Mouse (Mus musculus): ENCODE measurements around the gene Aoc3. TPM values are rescaled to one million over a fixed set of nuclear protein-coding genes. Genes with fewer than 3 reads are reported as not detected.
A peak's percentile ranks its signal among the peaks of the same experiment; 100 is the strongest.

Gene Aoc3
- polyA plus RNA-seq, 1 experiment from 2014 or later = 0.05 TPM

GRCm38 (mm10) chr11:101334516-101334915 is 4.1 kb downstream of the Aoc3 start:
- Histone ChIP-seq H3K27ac (ENCODE audit: low read length) (no peak overlapping the region), H3K36me3 (ENCODE audit: control insufficient read depth, insufficient read depth) (no peaks in the 10 kb centered on the region), H3K4me3 (ENCODE audit: low read depth, low read length) (no peak overlapping the region), H3K4me2 (ENCODE audit: low read depth, low read length) (no peak overlapping the region), H3K9ac (ENCODE audit: low read depth, low read length) (no peak overlapping the region), H3K4me1 (ENCODE audit: control insufficient read depth, low read depth, low read length) (peaks cover 8% of the 10 kb centered on the region), H3K9me3 (replicated peaks; ENCODE audit: control insufficient read depth, low read length) (no peaks in the 10 kb centered on the region), H3K27me3 (ENCODE audit: control insufficient read depth, insufficient read depth, low read depth, low read length) (no peaks in the 10 kb centered on the region)
- ATAC-seq (ENCODE audit: low read depth) = no peak
- WGBS (ENCODE audit: insufficient replicate concordance) = 31% methylated on average over 6 of the region's 6 CpGs

GRCm38 (mm10) chr11:101335685-101336084 is 5.3 kb downstream of the Aoc3 start:
- H3K9ac ChIP-seq (ENCODE audit: low read depth, low read length) = no peak overlapping the region
- H3K27me3 ChIP-seq (ENCODE audit: control insufficient read depth, insufficient read depth, low read depth, low read length) = no peaks in the 10 kb centered on the region
- peaks cover 8% of the 10 kb centered on the region for H3K4me1 ChIP-seq (ENCODE audit: control insufficient read depth, low read depth, low read length)
- H3K4me3 ChIP-seq (ENCODE audit: low read depth, low read length) = no peak overlapping the region
- H3K9me3 ChIP-seq (replicated peaks; ENCODE audit: control insufficient read depth, low read length) = no peaks in the 10 kb centered on the region
- H3K36me3 ChIP-seq (ENCODE audit: control insufficient read depth, insufficient read depth) = no peaks in the 10 kb centered on the region
- H3K27ac ChIP-seq (ENCODE audit: low read length) = no peak overlapping the region
- WGBS (ENCODE audit: insufficient replicate concordance) = 81% methylated on average over 9 of the region's 9 CpGs
- H3K4me2 ChIP-seq (ENCODE audit: low read depth, low read length) = no peak overlapping the region
- no peak for ATAC-seq (ENCODE audit: low read depth)

DNA sequence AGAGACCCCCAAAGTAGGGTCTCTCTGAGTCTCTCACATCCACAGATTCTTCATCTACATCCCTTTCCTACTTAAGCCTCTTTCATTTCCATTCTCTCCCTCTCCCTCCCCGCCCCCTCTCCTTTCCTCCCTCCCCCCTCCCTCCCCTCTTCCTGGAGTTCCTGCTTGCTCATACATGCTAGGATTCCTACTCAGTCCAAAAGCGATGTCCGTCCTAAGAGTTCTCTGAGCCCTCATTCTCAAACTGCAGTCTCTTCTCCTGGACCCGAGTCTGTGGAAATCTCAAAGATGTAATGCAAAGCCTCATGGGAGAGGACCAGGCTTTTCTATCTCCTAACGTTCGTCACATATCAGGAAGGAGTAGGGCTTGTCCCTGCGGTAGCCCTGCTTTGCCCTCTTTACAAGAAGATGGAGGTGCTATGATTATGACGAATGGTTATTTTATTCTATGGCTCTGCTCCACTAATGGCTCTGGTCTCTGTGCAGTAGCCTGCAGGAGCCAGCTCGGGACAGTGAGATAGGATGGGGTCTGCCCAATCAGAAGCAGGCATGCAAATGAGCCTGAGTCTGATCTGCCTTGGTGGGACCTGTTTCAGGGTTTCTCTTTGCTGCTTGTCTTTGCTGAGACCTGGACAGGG is 7.8 kb downstream of the Aoc3 start:
- H3K9me3 ChIP-seq (replicated peaks; ENCODE audit: control insufficient read depth, low read length) = no peaks in the 10 kb centered on the region
- H3K4me1 ChIP-seq (ENCODE audit: control insufficient read depth, low read depth, low read length) = peaks cover 8% of the 10 kb centered on the region
- 4% methylated on average over 9 of the region's 9 CpGs for whole genome bisulfite sequencing (ENCODE audit: insufficient replicate concordance)
- H3K27ac ChIP-seq (ENCODE audit: low read length) = no peak overlapping the region
- no peak overlapping the region; the same call in 1 of the 2 replicates for H3K9ac ChIP-seq (ENCODE audit: low read depth, low read length)
- peak overlapping the region; percentile 14; the same call in 1 of the 2 replicates for H3K4me3 ChIP-seq (ENCODE audit: low read depth, low read length)
- no peaks in the 10 kb centered on the region for H3K27me3 ChIP-seq (ENCODE audit: control insufficient read depth, insufficient read depth, low read depth, low read length)
- ATAC-seq (ENCODE audit: low read depth) = peak; percentile 88
- peak overlapping the region; percentile 45 for H3K4me2 ChIP-seq (ENCODE audit: low read depth, low read length)
- no peaks in the 10 kb centered on the region for H3K36me3 ChIP-seq (ENCODE audit: control insufficient read depth, insufficient read depth)

DNA sequence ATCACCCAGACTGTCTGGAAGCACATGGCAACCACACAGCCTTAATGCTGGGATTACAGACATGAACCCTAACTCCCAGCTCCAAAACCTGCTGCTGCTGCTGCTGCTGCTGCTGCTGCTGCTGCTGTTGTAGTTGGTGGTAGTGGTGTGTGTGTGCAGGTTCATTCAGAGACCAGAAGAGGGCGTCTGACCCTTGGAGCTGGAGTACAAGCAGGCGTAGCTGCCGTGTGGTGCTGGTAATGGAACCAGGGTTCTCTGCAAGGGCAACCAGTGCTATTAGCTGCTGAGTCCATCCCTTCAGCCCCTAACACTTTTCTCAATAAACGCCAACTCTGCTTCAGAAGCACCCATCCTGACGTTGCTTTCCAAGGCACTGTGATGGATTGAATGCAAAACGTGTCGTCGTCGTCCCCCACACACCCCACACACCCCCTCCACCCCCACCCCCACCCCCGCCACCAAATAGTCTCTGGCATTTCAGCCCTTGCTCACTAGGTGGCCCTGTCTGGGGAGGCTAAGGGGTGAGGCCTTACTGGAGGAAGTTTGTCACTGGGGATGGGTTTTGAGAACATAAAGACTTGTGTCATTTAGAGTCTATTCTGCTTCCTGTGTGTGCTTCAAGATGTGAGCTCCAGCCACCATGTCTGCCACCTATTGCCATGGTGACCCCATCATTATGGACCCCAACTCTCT is 16.8 kb downstream of the Aoc3 start:
- H3K4me1 ChIP-seq (ENCODE audit: control insufficient read depth, low read depth, low read length) = no peaks in the 10 kb centered on the region
- no peaks in the 10 kb centered on the region for H3K27me3 ChIP-seq (ENCODE audit: control insufficient read depth, insufficient read depth, low read depth, low read length)
- WGBS (ENCODE audit: insufficient replicate concordance) = 65% methylated on average over 10 of the region's 10 CpGs
- H3K9me3 ChIP-seq (replicated peaks; ENCODE audit: control insufficient read depth, low read length) = no peaks in the 10 kb centered on the region
- H3K36me3 ChIP-seq (ENCODE audit: control insufficient read depth, insufficient read depth) = no peaks in the 10 kb centered on the region
- no peak for ATAC-seq (ENCODE audit: low read depth)
- no peak overlapping the region for H3K9ac ChIP-seq (ENCODE audit: low read depth, low read length)
- H3K4me2 ChIP-seq (ENCODE audit: low read depth, low read length) = no peak overlapping the region
- no peak overlapping the region for H3K4me3 ChIP-seq (ENCODE audit: low read depth, low read length)
- no peak overlapping the region for H3K27ac ChIP-seq (ENCODE audit: low read length)

- no peak for ATAC-seq (ENCODE audit: low read depth)
- 64% methylated on average over 7 of the region's 7 CpGs for WGBS (ENCODE audit: insufficient replicate concordance)
- Histone ChIP-seq H3K4me1 (ENCODE audit: control insufficient read depth, low read depth, low read length) (no peaks in the 10 kb centered on the region), H3K4me2 (ENCODE audit: low read depth, low read length) (no peak overlapping the region), H3K27me3 (ENCODE audit: control insufficient read depth, insufficient read depth, low read depth, low read length) (no peaks in the 10 kb centered on the region), H3K9ac (ENCODE audit: low read depth, low read length) (no peak overlapping the region), H3K4me3 (ENCODE audit: low read depth, low read length) (no peak overlapping the region), H3K36me3 (ENCODE audit: control insufficient read depth, insufficient read depth) (no peaks in the 10 kb centered on the region), H3K9me3 (replicated peaks; ENCODE audit: control insufficient read depth, low read length) (no peaks in the 10 kb centered on the region), H3K27ac (ENCODE audit: low read length) (no peak overlapping the region)
Measured at GRCm38 (mm10) chr11:101348774-101349173, 18.4 kb downstream of the Aoc3 start.

GRCm38 (mm10) chr11:101349216-101349615 is 18.8 kb downstream of the Aoc3 start:
- Histone ChIP-seq H3K27ac (ENCODE audit: low read length) (no peak overlapping the region), H3K9ac (ENCODE audit: low read depth, low read length) (no peak overlapping the region), H3K4me3 (ENCODE audit: low read depth, low read length) (no peak overlapping the region), H3K27me3 (ENCODE audit: control insufficient read depth, insufficient read depth, low read depth, low read length) (no peaks in the 10 kb centered on the region), H3K36me3 (ENCODE audit: control insufficient read depth, insufficient read depth) (no peaks in the 10 kb centered on the region), H3K9me3 (replicated peaks; ENCODE audit: control insufficient read depth, low read length) (no peaks in the 10 kb centered on the region), H3K4me1 (ENCODE audit: control insufficient read depth, low read depth, low read length) (no peaks in the 10 kb centered on the region), H3K4me2 (ENCODE audit: low read depth, low read length) (no peak overlapping the region)
- no peak for ATAC-seq (ENCODE audit: low read depth)
- WGBS (ENCODE audit: insufficient replicate concordance) = 57% methylated on average over 3 of the region's 3 CpGs

GRCm38 (mm10) chr11:101351100-101351720 is 20.8 kb downstream of the Aoc3 start:
- Histone ChIP-seq H3K27ac (ENCODE audit: low read length) (no peak overlapping the region), H3K36me3 (ENCODE audit: control insufficient read depth, insufficient read depth) (no peaks in the 10 kb centered on the region), H3K4me3 (ENCODE audit: low read depth, low read length) (no peak overlapping the region), H3K4me2 (ENCODE audit: low read depth, low read length) (no peak overlapping the region), H3K9me3 (replicated peaks; ENCODE audit: control insufficient read depth, low read length) (no peaks in the 10 kb centered on the region), H3K4me1 (ENCODE audit: control insufficient read depth, low read depth, low read length) (no peaks in the 10 kb centered on the region), H3K27me3 (ENCODE audit: control insufficient read depth, insufficient read depth, low read depth, low read length) (no peaks in the 10 kb centered on the region), H3K9ac (ENCODE audit: low read depth, low read length) (no peak overlapping the region)
- no peak for ATAC-seq (ENCODE audit: low read depth)
- WGBS (ENCODE audit: insufficient replicate concordance) = 52% methylated on average over 11 of the region's 11 CpGs

GRCm38 (mm10) chr11:101351721-101352111 is 21.3 kb downstream of the Aoc3 start:
- H3K4me2 ChIP-seq (ENCODE audit: low read depth, low read length) = no peak overlapping the region
- 57% methylated on average over 3 of the region's 3 CpGs for WGBS (ENCODE audit: insufficient replicate concordance)
- H3K9me3 ChIP-seq (replicated peaks; ENCODE audit: control insufficient read depth, low read length) = no peaks in the 10 kb centered on the region
- ATAC-seq (ENCODE audit: low read depth) = no peak
- no peaks in the 10 kb centered on the region for H3K27me3 ChIP-seq (ENCODE audit: control insufficient read depth, insufficient read depth, low read depth, low read length)
- H3K36me3 ChIP-seq (ENCODE audit: control insufficient read depth, insufficient read depth) = no peaks in the 10 kb centered on the region
- no peak overlapping the region for H3K27ac ChIP-seq (ENCODE audit: low read length)
- H3K4me3 ChIP-seq (ENCODE audit: low read depth, low read length) = no peak overlapping the region
- no peaks in the 10 kb centered on the region for H3K4me1 ChIP-seq (ENCODE audit: control insufficient read depth, low read depth, low read length)
- no peak overlapping the region for H3K9ac ChIP-seq (ENCODE audit: low read depth, low read length)

DNA sequence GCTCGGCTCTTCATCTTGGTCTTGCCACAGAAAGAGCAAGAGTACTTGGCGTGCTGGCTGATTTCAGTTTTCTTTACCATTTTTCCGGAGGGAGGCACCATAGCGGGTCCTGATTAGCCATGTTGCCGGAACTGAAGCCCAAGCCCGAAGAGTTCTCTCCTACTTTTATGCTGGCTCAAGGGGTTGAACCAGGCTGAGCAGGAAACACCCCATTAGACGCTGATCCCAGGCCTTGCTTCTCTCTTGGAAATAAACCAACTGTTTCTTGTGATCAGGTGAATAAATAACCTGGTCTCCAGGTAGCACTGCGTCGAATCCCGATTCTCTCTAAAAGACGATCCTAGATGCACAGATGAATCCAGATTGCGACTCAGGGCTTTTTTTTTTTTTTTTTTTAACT is 23.0 kb downstream of the Aoc3 start:
- 76% methylated on average over 12 of the region's 12 CpGs for WGBS (ENCODE audit: insufficient replicate concordance)
- no peak overlapping the region for H3K9ac ChIP-seq (ENCODE audit: low read depth, low read length)
- no peaks in the 10 kb centered on the region for H3K4me1 ChIP-seq (ENCODE audit: control insufficient read depth, low read depth, low read length)
- H3K27me3 ChIP-seq (ENCODE audit: control insufficient read depth, insufficient read depth, low read depth, low read length) = no peaks in the 10 kb centered on the region
- no peak overlapping the region for H3K4me3 ChIP-seq (ENCODE audit: low read depth, low read length)
- no peaks in the 10 kb centered on the region for H3K9me3 ChIP-seq (replicated peaks; ENCODE audit: control insufficient read depth, low read length)
- no peak for ATAC-seq (ENCODE audit: low read depth)
- no peak overlapping the region for H3K4me2 ChIP-seq (ENCODE audit: low read depth, low read length)
- no peak overlapping the region for H3K27ac ChIP-seq (ENCODE audit: low read length)
- H3K36me3 ChIP-seq (ENCODE audit: control insufficient read depth, insufficient read depth) = no peaks in the 10 kb centered on the region

Data from liver, embryonic 16.5 days (tissue).